Mouse (Mus musculus) neutrophil, adult 5-6 weeks (primary cell): ENCODE measurements around the gene Tldc1. TPM values are rescaled to one million over a fixed set of nuclear protein-coding genes. Genes with fewer than 3 reads are reported as not detected.

ENCODE experiments used
- ATAC-seq: fragments of 151-379, 151-347 bp; 2 replicates; pipeline ENCODE4 v1.8.0; 2017; ENCODE audit warnings: mild to moderate bottlenecking, moderate TSS enrichment; ENCODE audit not compliant: insufficient number of reproducible peaks, poor library complexity, low FRiP score, severe bottlenecking; ENCODE audit errors: extremely low read depth
- total RNA-seq: library from RNA; stranded (forward); fragments of 200-1000 nt; gene quantifications from 2 replicates; pipeline ENCODE4 v1.2.3, GENCODE M21; 2017

Gene Tldc1
- 4.1 and 4.2 TPM in 2 replicates for total RNA-seq

DNA sequence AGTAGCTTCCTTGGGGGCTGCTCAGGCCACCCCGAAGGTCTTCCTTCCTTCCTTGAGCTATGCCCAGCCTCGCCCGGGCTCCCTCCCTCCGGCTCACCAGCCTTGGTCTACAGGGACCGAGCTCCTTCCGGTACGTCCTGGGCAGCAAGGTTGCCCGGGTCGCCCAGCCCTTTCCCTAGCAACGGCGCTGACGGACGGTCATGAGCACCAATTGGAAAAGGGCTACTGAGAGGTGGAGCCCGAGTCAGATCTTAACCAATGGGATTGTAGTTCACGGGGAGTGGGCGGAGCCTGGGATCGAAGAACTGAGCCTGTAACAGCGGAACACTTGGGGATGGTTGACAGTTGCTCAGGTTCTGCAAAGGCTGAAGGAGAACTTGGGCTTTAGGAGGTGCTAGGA lies at the start of gene Tldc1:
Gene Tldc1, minus strand, starts transcription at position 154 of the 400 bp plus-strand sequence.
- peak; percentile 90 for ATAC-seq

DNA sequence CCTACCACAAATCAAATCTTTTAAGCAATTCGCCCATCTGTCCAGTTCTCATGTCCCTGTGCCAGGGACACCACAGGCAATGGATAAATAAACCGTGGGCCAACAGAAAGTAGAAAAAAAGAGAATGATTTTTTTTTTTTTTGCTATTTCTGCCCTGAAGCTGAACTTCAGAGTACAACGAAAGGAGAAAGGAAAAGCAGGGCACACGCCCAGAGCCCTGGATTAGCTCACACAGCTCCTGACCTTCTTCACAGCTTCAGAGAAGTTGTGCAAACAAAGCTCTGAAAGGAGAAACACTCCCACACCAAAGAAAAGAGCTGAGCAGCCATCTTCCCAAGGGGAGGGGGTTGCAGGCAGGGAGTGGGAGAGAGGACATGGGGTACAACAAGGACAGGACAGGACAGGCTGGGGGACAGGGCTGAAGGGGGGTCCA lies 49.5 kb upstream of the Tldc1 start:
- no peak for ATAC-seq

DNA sequence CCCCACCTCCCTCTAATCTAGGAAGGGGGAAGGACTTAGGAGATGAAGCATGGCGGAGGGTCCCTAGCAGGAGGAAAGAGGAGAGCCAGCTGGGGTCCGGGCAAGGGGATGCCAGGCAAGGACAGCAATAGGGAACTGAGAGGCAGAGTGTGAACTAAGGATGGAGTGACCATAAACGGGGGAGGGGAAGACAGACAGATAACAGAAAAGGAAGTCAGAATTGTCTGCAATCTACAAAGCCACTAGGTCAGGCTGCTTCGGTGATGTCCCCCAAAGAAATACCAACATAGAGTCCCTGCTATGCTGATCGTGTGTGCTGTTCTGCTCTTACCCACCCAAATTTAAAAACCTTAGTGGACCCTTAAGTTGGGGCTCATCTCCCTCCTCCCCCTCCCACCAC lies 48.8 kb upstream of the Tldc1 start:
- no peak for ATAC-seq

DNA sequence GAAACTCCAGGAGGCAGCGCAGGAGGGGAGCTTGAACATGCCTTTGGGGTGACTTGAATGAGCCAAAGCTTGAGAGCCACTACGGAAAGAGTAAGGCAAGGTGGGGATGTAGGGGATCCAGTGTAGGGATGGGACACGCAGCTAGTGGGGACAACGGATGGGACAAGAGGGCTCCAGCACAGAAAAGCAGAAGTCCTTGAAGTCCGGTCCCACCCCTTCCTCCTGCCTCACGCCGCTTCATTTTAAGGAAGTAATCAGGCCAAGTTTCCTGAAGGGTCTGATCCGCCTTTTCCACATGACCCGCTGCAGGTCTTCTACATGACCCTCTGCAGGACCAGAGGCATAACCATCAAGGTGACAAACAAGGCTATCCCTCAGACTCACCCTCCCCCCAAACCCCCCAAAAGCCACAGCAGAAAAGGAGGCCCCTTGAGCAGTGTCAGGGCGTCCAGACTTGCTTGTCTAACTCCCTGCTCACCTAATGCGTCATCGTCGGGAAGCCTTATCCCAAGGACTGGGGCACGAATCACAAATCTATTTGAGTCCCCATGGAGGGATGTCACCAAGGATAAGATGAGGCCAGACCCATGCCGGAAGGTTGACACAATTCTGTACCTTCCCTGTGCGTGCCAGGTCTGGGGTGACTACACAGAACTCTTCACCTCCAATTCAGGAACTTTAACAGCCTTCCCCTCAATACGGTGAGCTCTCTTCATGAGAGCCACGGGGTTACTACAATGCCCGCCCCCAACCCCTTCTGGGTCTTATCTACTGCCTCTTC lies 47.9 kb upstream of the Tldc1 start:
- peak; percentile 49; the same call in 1 of the 2 replicates for ATAC-seq

DNA sequence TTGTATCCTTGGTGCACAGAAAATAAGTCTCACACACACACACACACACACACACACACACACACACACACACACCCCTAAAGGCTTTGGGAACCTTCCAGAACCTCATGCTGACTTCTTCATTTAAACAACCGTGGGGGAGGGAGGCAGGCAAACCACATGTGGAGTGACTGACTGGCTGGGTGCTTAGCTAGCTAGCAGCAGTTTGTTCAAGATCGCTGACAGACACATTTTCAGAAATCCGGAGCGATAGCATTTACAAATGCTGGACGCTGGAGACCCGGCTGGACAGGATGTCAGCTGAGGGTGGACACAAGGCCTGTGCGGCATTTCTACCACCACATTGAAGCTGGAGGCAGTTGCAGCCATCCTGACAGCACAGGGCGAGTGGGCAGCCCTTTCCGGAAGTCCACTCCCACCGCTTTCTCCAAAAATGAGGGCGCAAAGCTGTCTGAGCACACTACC lies 46.6 kb upstream of the Tldc1 start:
- ATAC-seq, result peak; percentile 25; the same call in 1 of the 2 replicates

DNA sequence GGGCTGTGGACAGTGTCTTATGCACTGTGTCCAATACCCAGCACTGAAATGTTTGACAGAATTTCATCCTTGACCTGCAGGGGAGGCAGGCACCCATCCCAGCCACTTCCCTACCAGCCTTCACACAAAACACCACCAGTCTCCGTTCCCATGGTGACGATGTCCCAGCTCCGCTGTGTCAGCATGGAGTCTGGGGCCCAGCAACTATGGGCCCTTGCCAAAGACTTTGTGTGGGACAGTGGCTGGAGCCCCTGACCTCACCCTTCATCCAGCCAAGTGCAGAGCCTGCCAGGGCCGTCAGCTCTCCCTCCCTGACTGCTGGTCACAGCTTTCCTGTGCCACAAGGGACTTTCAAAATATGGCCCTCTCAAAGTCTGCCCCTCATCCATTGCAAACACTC lies 45.9 kb upstream of the Tldc1 start:
- ATAC-seq, result no peak

DNA sequence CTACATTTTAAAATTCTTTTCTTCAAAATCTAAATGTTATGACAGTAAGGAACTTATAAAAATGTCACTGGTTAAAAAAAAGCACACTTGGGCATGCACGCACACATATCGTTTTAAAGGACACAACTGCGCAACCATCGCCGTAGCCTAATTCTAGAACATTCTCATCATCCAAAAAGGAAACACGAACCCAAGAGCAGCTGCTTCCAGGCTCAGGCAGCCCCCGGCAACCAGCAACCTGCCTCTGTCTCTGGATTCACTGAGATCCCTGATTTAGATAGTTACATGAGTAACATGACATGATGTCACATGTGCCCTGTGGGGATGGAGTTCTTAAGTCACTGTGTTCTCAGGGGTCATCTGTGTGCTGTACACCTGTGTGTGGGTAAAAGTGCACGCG lies 45.1 kb upstream of the Tldc1 start:
- ATAC-seq, result no peak

DNA sequence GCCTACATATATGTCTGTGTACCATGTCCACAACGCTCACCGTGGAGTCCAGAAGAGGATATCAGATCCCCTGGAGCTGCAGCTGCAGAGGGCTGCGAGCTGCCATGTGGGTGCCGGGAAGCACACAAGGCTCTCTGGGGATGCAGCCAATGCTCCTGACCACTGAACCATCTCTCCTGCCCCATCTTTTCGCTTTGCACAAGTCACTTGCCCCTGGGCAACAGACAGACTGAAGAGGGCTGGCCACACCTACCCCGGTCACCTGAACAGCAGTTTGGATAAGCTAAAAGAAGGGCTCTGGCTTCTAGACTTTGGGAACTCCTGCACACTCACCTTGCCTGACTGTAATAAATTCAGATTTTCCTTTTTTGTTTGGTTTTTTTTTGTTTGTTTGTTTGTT lies 43.5 kb upstream of the Tldc1 start:
- ATAC-seq, result no peak

DNA sequence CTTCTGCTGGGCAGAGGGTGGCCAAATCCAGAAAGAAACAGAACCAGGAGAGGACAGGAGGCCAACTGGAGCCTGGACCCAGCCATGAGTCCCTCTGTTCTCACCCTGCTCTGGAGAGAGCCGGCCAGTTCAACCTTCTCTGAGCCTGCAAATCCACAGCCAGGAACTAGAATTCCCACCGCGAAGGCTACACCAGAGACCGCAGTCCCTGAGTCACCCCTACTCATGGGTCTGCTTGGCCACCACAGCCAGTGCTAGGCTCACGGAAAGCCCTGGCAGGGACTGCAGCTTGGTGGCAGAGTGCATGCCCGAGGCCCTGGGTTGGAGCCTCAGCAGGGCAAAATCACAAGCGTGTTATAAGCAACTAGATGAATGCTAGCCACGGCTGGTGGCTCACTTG lies 41.8 kb upstream of the Tldc1 start:
- no peak for ATAC-seq

DNA sequence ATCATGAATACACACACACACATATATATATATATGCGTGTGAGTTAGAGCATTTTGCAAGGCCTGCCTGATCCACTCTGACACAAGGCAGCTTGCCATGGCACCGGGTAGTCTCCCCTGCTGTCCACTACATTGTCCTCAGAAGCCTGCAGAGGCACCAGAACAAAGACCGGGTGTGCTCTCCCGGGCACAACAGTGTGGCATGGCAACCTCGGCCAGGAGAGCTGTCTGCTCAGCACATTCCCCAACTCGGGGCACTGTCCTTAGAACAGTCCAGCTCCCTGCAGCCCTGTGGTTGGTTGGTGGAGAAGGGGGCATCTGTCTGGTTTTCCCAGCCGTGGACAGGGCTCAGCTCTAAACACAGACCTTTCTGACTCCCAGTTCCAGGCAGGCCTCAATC lies 41.1 kb upstream of the Tldc1 start:
- no peak for ATAC-seq

DNA sequence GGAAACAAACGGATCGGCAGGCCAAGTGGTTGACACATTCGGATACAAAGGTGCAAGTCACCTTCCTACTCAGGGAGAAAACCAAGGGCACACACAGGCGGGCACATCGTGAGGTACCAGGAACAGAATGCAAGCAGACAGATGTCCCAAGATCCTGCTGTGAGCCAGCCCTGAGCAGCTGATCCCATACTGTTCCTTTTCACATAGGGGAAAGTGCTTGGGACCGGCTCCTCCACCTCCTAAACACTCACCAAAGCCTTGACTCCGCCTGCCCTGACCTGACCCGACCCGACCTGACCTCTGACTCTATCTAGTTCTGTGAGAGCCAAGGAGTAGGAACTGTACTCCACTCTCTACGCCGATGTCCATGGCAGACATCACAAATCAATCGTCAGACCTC lies 39.2 kb upstream of the Tldc1 start:
- ATAC-seq, result no peak

DNA sequence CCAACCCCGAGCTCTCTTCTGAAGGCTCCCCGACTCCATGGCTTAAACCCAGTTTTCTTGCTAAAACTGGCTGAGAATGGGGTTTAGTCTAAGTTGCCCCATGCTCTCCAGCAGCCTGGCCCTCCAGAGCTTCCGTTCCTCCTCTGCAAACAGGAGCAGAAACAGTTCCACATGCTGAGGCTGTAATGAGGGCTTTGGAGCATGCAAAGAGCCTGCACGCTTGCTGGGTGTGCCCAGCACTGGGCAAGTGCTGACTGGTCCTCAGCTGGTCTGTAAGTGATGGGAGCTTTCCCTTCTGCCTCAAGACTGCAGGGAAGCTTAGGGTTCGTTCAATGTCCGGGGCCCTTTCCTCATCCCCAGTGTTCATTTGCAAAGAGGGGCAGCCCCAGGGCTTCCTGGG lies 38.0 kb upstream of the Tldc1 start:
- ATAC-seq, result no peak

DNA sequence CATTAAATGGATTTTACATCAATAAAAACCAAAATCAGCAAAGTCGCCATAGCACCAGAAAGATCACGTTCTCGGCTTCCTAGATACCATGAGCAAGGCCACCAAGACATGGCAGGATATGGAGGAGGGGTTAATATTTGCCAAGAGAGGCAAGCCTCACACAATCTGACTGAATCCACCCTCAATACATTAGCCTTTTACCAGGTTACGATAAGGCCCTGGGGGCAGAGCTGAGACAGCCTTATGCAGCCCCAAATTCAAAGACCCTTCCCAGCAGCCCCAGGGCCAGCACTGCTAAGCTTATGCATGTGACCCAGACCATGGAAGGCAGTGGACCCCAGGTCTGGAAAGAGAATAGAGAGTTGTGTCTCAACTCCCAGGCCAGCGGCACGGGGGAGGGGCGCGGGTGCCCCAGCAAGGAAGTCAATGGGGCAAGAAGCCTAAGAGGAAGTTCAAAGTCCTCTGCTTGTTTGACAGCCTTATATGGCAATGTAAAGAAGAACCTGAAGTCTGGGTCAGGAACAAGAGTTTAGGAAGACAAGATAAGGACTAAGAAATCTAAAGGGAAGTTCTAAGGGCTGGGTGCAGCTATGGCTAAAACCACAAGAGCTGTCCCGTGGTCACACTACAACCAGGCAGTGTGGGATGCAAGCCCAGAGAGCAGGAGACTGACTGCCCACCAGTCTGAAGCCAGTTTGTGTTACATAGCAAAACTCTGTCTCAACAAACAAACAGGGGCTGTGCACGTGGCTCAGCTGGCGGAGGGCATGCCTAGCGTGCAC lies 34.6 kb upstream of the Tldc1 start:
- peak; percentile 78 for ATAC-seq

DNA sequence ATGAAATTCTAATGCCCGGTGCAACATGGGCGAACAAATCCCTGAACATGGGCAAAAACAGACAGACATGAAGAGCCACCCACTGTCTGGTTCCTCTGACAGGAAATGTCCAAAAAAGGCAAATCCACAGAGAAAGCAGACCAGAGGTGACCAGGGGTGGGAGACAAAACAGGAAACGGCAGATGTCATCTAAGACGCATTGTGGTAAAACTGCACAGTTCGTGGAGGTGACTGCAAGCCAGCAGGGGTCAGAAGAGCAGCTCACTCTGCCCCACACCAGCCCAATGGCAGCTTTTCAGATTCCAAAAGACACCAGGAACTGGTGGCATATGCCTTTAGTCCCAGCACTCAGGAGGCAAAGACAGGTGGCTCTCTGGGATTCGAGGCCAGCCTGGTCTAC lies 33.7 kb upstream of the Tldc1 start:
- ATAC-seq, result peak; percentile 70

DNA sequence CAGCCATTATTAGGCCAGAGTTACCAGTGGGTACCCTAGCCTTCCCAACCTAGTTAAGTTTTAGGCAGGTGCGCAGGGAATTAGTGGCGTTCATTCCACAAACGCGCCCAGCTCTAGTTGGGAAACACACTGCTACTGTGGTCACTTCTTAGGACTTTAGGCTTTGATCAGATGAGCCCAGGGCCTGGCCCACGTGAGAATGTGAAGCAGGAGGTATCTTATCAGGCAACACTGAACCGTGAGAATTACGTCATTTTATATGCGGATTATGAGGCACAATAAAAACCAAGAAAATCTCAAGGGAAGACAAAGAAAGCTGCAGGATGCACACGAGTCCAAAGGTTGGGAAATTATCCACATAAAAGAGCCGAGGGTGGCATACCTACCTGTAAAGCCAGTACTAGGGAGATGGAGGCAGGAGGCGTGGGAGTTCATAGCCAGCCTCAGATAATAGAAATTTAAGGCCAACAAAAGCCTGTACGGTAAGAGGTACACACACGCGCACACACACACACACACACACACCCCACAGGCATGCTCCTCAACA lies 32.8 kb upstream of the Tldc1 start:
- no peak for ATAC-seq

DNA sequence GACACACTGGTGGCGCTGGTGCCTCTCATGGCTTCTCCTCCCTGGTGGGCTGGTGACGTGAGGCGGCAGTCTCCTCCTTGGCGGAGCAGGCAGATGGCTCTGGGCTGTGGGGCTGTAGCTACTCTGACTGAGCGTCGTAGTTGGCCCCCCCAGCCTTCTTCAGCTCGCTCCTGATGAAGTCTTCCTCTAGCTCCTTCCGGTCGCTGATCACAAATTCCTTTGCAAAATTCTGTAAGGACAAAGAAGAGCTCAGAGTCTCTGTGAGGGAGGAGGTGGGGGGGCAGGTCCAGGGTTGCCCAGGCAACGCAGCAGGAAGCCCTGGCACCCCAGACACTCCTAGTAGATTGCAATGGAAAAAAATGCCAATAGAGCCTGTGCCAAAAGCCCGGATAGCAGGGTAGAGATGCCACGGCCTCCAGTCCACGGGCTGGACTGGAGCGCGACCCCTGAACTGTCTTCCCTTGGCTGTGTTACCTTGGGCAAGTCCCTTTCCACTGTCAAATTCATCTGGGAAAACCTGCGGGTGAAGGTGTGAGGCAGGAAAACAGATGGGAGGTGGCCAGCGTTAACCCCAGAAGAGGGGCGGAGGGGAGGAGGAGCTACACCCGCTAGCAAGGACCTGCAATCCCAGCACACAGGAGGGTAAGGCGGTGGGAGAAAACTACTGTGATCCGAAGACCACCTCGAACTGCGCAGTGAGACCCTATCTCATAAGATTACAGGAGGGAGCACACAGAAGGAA lies 32.1 kb upstream of the Tldc1 start:
- ATAC-seq, result no peak

DNA sequence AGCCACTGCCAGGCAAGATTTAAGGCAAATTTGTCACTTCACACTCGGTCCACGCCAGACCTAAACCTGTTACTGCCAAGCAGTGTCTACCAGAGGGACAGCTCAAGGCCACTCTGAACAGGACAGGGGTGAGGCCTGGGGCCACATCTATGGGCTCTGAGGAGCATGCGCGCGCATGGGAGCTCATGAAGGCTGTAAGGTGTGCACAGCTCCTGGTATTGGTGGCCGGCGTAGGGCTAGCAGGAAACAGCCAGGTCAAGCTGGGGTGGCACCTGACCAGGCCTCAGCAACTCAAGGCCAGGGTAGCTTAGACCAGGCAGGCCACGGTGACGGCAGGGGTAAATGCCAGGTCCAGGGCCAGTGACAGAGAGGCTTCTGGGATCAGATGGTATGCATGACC lies 31.4 kb upstream of the Tldc1 start:
- ATAC-seq, result no peak

DNA sequence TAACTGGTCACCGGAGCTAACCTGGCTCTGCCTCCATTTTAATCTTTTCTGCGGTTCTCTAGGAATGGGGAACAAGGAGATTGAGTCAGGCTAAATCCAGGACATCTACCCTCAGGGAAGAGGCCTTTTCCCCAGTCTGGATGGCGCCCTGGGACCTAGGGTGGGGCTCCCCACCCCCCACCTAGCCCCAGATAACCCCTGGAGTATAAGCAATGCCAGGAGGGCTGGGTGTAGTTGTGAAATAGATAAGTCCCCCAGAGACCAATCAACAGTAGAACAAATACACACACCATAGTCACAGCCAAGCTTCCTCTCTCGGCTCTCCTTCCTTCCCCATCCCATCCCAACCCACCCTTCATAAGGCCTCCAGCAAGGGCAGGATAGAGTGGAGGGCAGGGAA lies 29.5 kb upstream of the Tldc1 start:
- no peak for ATAC-seq
